Mouse (Mus musculus): ENCODE measurements at regions not wholly inside any gene's neighbourhood (a gene's known extent, or its start where the extent isn't known, plus 50 kb on each side); places are given as distances from the start of the nearest gene placed in this dataset.

- Histone ChIP-seq H3K4me3 (ENCODE audit: insufficient read depth, poor library complexity, severe bottlenecking) (no peak overlapping the region), H3ac (ENCODE audit: control insufficient read depth, insufficient read length, low read depth) (no peak overlapping the region), H3K27me3 (ENCODE audit: control insufficient read depth, insufficient read depth, insufficient read length) (peaks cover 5% of the 10 kb centered on the region), H3K79me2 (ENCODE audit: control insufficient read depth, insufficient read depth) (no peaks in the 10 kb centered on the region), H3K79me3 (ENCODE audit: low read depth) (no peaks in the 10 kb centered on the region), H3K36me3 (ENCODE audit: control insufficient read depth, insufficient read depth) (no peaks in the 10 kb centered on the region)
- TF ChIP-seq MAX (IDR thresholded peaks at IDR 0.05) (no peak), USF1 (IDR thresholded peaks at IDR 0.05; ENCODE audit: low read depth) (no peak), CTCF (IDR thresholded peaks at IDR 0.05; ENCODE audit: control insufficient read depth, insufficient read depth, insufficient read length) (no peak), CEBPB (IDR thresholded peaks at IDR 0.05; ENCODE audit: low read depth) (no peak), FOSL1 (IDR thresholded peaks at IDR 0.05; ENCODE audit: insufficient read depth, low read length, poor library complexity, severe bottlenecking) (no peak), MYOG (IDR thresholded peaks at IDR 0.05; ENCODE audit: control insufficient read depth, extremely low read depth, insufficient read length) (no peak), MYOD1 (IDR thresholded peaks at IDR 0.05; ENCODE audit: control insufficient read depth, insufficient read length, low read depth) (no peak)
These were observed 164.0 kb downstream of the 3100002H09Rik start for GRCm38 (mm10) chr4:124446615-124447014.

GRCm38 (mm10) chr4:124443613-124444108 is 166.9 kb downstream of the 3100002H09Rik start:
- peaks cover 5% of the 10 kb centered on the region for H3K27me3 ChIP-seq (ENCODE audit: control insufficient read depth, insufficient read depth, insufficient read length)
- TF ChIP-seq MYOG (IDR thresholded peaks at IDR 0.05; ENCODE audit: control insufficient read depth, extremely low read depth, insufficient read length) (no peak), MYOD1 (IDR thresholded peaks at IDR 0.05; ENCODE audit: control insufficient read depth, insufficient read length, low read depth) (no peak), CTCF (IDR thresholded peaks at IDR 0.05; ENCODE audit: control insufficient read depth, insufficient read depth, insufficient read length) (no peak), FOSL1 (IDR thresholded peaks at IDR 0.05; ENCODE audit: insufficient read depth, low read length, poor library complexity, severe bottlenecking) (no peak)
- H3ac ChIP-seq (ENCODE audit: control insufficient read depth, insufficient read length, low read depth): no peak overlapping the region

GRCm38 (mm10) chr4:124443130-124443503 is 167.5 kb downstream of the 3100002H09Rik start:
- Histone ChIP-seq H3K4me3 (ENCODE audit: insufficient read depth, poor library complexity, severe bottlenecking) (no peak overlapping the region), H3K79me3 (ENCODE audit: low read depth) (no peaks in the 10 kb centered on the region), H3K79me2 (ENCODE audit: control insufficient read depth, insufficient read depth) (no peaks in the 10 kb centered on the region), H3K27me3 (ENCODE audit: control insufficient read depth, insufficient read depth, insufficient read length) (peaks cover 5% of the 10 kb centered on the region), H3K36me3 (ENCODE audit: control insufficient read depth, insufficient read depth) (no peaks in the 10 kb centered on the region), H3ac (ENCODE audit: control insufficient read depth, insufficient read length, low read depth) (no peak overlapping the region)
- no peak for TF ChIP-seq CTCF (IDR thresholded peaks at IDR 0.05; ENCODE audit: control insufficient read depth, insufficient read depth, insufficient read length)
- no peak for TF ChIP-seq CEBPB (IDR thresholded peaks at IDR 0.05; ENCODE audit: low read depth)
- no peak for TF ChIP-seq FOSL1 (IDR thresholded peaks at IDR 0.05; ENCODE audit: insufficient read depth, low read length, poor library complexity, severe bottlenecking)
- no peak for TF ChIP-seq MYOD1 (IDR thresholded peaks at IDR 0.05; ENCODE audit: control insufficient read depth, insufficient read length, low read depth)
- TF ChIP-seq MAX (IDR thresholded peaks at IDR 0.05): no peak
- no peak for TF ChIP-seq MYOG (IDR thresholded peaks at IDR 0.05; ENCODE audit: control insufficient read depth, extremely low read depth, insufficient read length)
- TF ChIP-seq USF1 (IDR thresholded peaks at IDR 0.05; ENCODE audit: low read depth): no peak

More at GRCm38 (mm10) chr4:124443613-124444108, 166.9 kb downstream of the 3100002H09Rik start:
- Histone ChIP-seq H3K4me3 (ENCODE audit: insufficient read depth, poor library complexity, severe bottlenecking) (no peak overlapping the region), H3K79me3 (ENCODE audit: low read depth) (no peaks in the 10 kb centered on the region), H3K79me2 (ENCODE audit: control insufficient read depth, insufficient read depth) (no peaks in the 10 kb centered on the region), H3K36me3 (ENCODE audit: control insufficient read depth, insufficient read depth) (no peaks in the 10 kb centered on the region)

- Histone ChIP-seq H3K4me3 (ENCODE audit: insufficient read depth, poor library complexity, severe bottlenecking) (no peak overlapping the region), H3K36me3 (ENCODE audit: control insufficient read depth, insufficient read depth) (no peaks in the 10 kb centered on the region), H3K79me2 (ENCODE audit: control insufficient read depth, insufficient read depth) (no peaks in the 10 kb centered on the region), H3K79me3 (ENCODE audit: low read depth) (no peaks in the 10 kb centered on the region), H3ac (ENCODE audit: control insufficient read depth, insufficient read length, low read depth) (no peak overlapping the region), H3K27me3 (ENCODE audit: control insufficient read depth, insufficient read depth, insufficient read length) (peaks cover 5% of the 10 kb centered on the region)
- TF ChIP-seq MYOD1 (IDR thresholded peaks at IDR 0.05; ENCODE audit: control insufficient read depth, insufficient read length, low read depth): no peak
These were observed 168.0 kb downstream of the 3100002H09Rik start for GRCm38 (mm10) chr4:124442491-124443129.

- Histone ChIP-seq H3K36me3 (ENCODE audit: control insufficient read depth, insufficient read depth) (no peaks in the 10 kb centered on the region), H3K4me3 (ENCODE audit: insufficient read depth, poor library complexity, severe bottlenecking) (no peak overlapping the region), H3K79me2 (ENCODE audit: control insufficient read depth, insufficient read depth) (no peaks in the 10 kb centered on the region), H3ac (ENCODE audit: control insufficient read depth, insufficient read length, low read depth) (no peak overlapping the region), H3K27me3 (ENCODE audit: control insufficient read depth, insufficient read depth, insufficient read length) (peaks cover 10% of the 10 kb centered on the region), H3K79me3 (ENCODE audit: low read depth) (no peaks in the 10 kb centered on the region)
- TF ChIP-seq USF1 (IDR thresholded peaks at IDR 0.05; ENCODE audit: low read depth) (no peak), CEBPB (IDR thresholded peaks at IDR 0.05; ENCODE audit: low read depth) (no peak), MAX (IDR thresholded peaks at IDR 0.05) (no peak), FOSL1 (IDR thresholded peaks at IDR 0.05; ENCODE audit: insufficient read depth, low read length, poor library complexity, severe bottlenecking) (no peak), MYOD1 (IDR thresholded peaks at IDR 0.05; ENCODE audit: control insufficient read depth, insufficient read length, low read depth) (no peak), MYOG (IDR thresholded peaks at IDR 0.05; ENCODE audit: control insufficient read depth, extremely low read depth, insufficient read length) (no peak), CTCF (IDR thresholded peaks at IDR 0.05; ENCODE audit: control insufficient read depth, insufficient read depth, insufficient read length) (no peak)
These were observed 168.7 kb downstream of the 3100002H09Rik start for GRCm38 (mm10) chr4:124441737-124442487.

All from C2C12 (cell line).